Mouse (Mus musculus): ENCODE measurements at regions not wholly inside any gene's neighbourhood (a gene's known extent, or its start where the extent isn't known, plus 50 kb on each side); places are given as distances from the start of the nearest gene placed in this dataset.
A peak's percentile ranks its signal among the peaks of the same experiment; 100 is the strongest.

DNA sequence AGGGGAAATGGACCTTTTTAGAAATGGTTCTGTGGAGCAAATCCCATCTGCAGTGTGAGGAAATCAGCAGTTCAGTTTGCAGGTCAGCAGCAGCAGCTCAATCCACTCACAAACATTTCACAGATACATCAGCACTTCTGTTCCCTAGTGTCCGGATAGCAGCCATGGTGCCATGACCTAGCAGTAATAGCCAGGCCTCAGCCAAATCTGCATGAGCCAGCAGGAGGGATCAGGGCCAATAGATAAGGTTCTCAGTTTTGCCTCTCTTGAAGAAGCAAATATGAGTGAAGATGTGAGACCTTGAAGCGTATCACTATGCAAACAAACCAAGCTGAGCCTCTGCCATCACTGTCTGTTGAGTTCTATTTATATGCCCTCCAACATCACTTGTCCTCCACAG, 380.7 kb upstream of the Chrm3 start:
- no peak for DNase-seq (ENCODE audit: low spot score in 2 of 2)

DNA sequence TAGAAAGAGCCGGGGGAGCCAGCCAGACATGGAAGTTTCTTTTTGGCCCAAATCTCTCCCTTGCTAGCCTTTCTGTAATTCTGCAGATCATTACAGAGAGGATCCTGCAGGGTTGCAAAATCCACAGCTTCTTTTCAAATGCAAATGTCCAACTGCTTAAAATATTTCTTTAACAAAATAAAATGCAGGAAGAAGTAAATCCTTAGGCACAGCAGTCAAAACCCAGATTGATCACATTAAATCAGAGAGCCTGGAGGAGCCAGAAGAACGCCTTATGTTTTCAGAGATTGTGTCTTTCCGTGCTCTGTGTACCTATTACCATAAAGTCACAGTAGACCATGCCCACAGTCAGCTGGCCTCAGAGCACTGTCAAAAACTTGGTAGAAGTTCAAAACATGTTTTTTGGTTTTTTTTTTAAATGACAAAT, 365.1 kb upstream of the Chrm3 start:
- no peak for DNase-seq (ENCODE audit: low spot score in 2 of 2)

- DNase-seq (ENCODE audit: low spot score in 2 of 2): no peak
Observed at GRCm38 (mm10) chr13:10725335-10725734, 364.7 kb upstream of the Chrm3 start.

- DNase-seq (ENCODE audit: low spot score in 2 of 2): no peak
Observed at GRCm38 (mm10) chr13:10720639-10721038, 360.0 kb upstream of the Chrm3 start.

- DNase-seq (ENCODE audit: low spot score in 2 of 2): no peak
Observed at GRCm38 (mm10) chr13:10711451-10711850, 350.8 kb upstream of the Chrm3 start.

- DNase-seq (ENCODE audit: low spot score in 2 of 2): no peak
Observed at GRCm38 (mm10) chr13:10710909-10711308, 350.3 kb upstream of the Chrm3 start.

DNA sequence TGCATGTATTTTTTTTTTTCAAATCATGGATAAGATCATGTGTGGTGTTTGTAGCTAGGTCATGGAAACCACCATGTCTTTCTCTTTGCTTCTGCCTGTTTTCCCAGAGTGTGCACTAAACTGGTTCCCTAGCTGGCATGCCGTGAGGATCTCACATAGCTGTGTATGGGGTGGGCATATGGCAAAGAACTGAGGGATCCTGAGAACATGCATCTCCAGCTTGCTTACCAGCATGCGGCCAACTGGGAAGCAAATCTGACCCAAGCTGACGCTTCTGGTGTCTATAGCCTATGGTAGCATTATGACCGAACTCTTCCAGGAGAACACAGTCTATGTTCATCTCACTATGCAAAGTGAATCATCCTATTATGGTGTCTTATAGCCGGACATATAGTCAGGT, 336.5 kb upstream of the Chrm3 start:
- DNase-seq (ENCODE audit: low spot score in 2 of 2): no peak

DNA sequence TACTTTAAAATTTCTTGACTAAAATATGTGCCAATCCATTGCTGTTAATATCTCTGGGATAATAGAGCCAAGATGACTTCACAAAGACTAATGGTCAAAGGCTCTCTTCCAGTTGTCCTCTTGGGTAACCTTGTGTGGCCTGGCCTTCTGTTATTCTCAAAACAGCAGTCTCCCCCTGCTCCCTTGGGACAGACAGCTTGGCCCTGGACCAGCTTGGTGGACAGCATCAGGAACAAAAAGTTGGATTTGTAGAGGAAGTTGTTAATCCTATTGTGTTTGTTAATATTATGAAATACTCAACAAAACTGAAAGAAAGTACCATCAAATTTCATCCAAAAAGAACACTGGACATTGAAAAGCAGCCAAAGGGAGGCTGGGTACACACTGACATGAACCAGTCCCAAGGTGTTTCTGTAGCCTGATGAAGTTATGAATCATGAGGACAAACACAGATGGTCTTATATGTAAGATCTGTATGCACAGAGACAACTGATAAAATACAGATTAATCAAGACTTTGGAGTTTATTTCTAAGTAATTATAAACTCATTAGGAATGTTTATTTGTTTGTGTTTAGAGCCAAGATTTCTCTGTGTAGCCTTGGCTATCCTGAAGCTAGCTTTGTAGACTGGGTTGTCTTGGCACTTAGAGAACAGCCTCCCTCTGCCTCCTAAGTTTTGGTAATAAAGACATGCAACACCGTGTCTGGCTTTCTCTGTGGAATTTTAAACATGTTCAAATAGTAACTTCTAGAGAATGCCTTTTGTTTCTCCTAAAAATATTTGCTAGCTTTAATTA, 335.7 kb upstream of the Chrm3 start:
- peak in 1 of 2 experiments; percentile 14 for DNase-seq (ENCODE audit: low spot score in 2 of 2)

DNA sequence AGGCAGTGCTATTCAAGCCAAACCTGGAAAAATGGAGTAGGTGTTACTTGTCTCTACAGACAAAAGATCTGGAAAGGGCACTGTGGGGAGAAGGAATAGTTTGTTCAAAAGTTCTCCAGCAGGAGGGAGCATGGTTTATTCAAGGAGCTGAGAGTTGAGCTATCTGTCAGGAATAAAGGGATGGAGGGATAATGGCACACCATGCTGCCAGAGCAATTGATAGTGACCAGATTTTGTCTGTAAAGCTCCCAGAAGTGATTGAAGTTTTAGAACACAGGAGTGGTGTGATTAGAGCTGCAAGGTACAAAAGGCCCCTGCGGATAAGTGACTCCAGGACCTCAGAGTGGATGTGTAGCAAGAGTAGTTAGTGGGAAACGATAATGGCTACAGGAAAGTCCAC, 330.7 kb upstream of the Chrm3 start:
- no peak for DNase-seq (ENCODE audit: low spot score in 2 of 2)

DNA sequence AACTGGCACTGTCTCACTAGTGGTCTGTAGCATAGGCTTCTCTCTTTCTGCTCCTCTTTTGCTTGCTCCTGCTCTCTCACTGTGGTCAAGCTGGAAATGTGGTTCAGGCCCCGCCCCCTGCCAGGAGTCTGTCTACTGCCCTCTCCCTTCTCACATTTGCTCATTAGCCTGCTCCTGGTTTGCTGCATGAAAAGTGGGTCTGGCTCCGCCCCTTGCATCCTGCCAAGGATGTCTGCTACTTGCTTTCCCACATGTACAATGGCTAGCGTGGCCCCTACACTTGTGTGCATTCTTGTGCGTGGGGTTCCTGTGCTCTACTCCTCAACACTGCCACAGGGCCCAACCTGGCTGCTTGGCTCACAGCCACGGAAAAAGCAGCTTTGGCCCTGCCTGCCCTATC, 326.7 kb upstream of the Chrm3 start:
- no peak for DNase-seq (ENCODE audit: low spot score in 2 of 2)

DNA sequence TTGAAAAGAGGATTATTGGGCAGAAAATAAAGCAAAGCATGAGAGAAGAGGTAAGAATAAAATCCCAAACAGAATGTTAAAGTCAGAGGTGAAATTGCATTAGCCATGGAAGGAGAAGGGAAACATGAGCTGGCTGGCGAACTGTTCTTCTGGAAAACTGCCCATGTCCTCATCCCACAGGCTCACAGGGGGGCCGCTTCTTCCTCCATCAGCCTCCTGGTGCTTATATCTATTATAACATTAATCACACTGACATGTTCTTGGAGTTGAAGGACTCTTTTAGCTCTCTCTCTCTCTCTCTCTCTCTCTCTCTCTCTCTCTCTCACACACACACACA, 293.4 kb upstream of the Chrm3 start:
- no peak for DNase-seq (ENCODE audit: low spot score in 2 of 2)

GRCm38 (mm10) chr13:10653376-10654085, 292.9 kb upstream of the Chrm3 start:
- DNase-seq (ENCODE audit: low spot score in 2 of 2): no peak

GRCm38 (mm10) chr13:10636859-10637258, 276.2 kb upstream of the Chrm3 start:
- DNase-seq (ENCODE audit: low spot score in 2 of 2): no peak

GRCm38 (mm10) chr13:10630467-10630866, 269.8 kb upstream of the Chrm3 start:
- DNase-seq (ENCODE audit: low spot score in 2 of 2): no peak

DNA sequence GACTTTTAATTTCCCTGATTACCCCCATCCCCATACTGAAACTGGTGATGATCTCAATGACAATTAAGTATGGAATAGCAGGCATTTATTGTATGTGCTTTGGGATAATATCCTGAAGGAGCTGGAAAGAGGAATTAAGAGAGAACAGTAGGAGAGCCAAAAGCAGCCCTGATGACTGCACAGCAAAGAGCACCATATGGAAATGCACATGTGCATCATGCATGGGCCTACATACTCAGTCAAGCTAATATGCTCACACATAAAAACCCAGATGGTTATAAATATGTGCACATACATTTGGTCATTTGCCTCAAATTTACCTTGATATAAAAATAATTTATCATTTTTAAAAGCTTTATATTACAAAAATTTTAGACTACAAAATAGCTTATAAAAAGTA, 259.0 kb upstream of the Chrm3 start:
- DNase-seq (ENCODE audit: low spot score in 2 of 2): no peak

GRCm38 (mm10) chr13:10618421-10618954, 257.8 kb upstream of the Chrm3 start:
- DNase-seq (ENCODE audit: low spot score in 2 of 2): no peak

DNA sequence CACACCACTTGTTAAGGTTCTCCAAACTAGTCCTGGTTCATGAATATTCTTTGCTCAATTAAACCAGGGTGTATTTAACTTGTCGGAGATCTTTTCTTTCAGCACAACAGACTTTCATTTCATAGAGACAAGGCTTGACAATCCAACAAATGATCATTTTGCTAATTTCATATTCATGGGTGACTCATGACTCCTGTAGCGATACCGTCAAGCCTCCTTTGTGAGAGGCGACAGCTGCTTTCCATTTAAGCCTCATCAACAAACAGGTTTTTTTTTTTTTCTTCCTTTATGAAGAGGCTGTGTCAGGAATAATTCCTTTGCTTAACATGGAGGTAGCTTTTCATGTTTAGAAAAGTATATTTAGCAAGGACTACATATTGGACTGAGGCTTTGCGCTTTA, 214.3 kb upstream of the Chrm3 start:
- DNase-seq (ENCODE audit: low spot score in 2 of 2): no peak

DNA sequence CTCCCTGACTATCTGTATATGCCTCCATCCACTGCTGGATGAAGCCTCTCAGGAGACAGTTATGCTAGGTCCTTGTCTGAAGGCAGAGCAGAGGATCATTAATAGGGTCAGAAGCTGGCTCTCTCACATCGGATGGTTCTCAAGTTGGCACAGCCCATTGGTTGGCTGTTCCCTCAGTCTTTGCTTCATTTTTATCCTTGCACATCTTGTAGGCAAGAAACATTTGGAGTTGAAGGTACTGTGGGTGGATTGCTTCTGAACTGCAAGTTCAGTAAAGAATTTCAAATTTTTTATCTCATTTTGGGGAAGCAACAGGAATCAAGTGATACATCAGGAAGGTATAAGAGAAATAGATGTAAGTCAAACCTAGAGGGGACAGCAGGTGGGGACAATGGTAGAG, 206.2 kb upstream of the Chrm3 start:
- no peak for DNase-seq (ENCODE audit: low spot score in 2 of 2)

DNA sequence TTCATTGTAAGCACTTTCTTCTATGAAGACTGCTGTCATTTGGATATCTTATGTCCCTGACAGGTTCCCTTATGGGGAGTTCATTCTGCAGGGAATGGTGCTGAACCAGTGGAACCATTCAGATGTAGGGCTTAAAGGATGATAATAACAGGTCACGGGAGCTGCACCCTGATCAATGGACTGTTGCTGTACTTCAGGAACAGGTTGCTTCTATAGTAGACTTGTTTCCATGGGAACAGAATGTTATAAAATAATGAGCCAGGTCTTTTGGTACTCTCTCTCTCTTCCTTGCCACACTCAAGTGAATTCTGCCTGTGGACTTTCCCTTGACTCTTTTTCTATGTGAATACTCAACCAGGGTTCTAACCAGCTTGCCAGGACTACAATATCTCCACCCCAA, 196.9 kb upstream of the Chrm3 start:
- DNase-seq (ENCODE audit: low spot score in 2 of 2): no peak

GRCm38 (mm10) chr13:10554595-10554994, 193.9 kb upstream of the Chrm3 start:
- no peak for DNase-seq (ENCODE audit: low spot score in 2 of 2)

GRCm38 (mm10) chr13:10542723-10543122, 182.1 kb upstream of the Chrm3 start:
- DNase-seq (ENCODE audit: low spot score in 2 of 2): no peak

GRCm38 (mm10) chr13:10540197-10540940, 179.7 kb upstream of the Chrm3 start:
- DNase-seq (ENCODE audit: low spot score in 2 of 2): no peak

Data from urinary bladder, adult 18-20 months (tissue).